Mouse (Mus musculus): Measurements from ENCODE around the gene Inpp5e.
"Not testable (repeated sequence)": the region's sequence is repeated elsewhere in the genome, so short reads cannot be mapped to it uniquely, and the experiment has no call there.

The Inpp5e gene

GRCm38 (mm10) chr2:26418120-26418519 is 9.1 kb upstream of the Inpp5e start:
- no peak for DNase-seq (ENCODE audit: low spot score in 2 of 2)

DNA sequence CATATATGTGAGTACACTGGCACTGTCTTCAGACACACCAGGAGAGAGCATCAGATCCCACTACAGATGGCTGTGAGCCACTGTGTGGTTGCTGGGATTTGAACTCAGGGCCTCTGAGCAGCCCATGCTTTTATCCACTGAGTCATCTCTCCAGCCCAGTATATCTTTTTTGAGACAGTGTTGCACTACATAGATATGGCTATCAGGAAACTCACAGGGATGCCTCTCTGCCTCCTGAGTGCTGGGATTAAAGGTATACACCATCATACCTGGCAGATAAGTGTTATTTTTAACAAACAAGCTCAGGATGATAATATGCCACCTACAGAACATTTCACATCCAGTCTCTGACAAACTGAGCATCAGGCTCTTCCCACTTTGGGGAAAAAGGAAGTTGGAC is 8.1 kb upstream of the Inpp5e start:
- DNase-seq (ENCODE audit: low spot score in 2 of 2) = no peak

GRCm38 (mm10) chr2:26410931-26411411 is 2.0 kb upstream of the Inpp5e start:
- no peak for DNase-seq (ENCODE audit: low spot score in 2 of 2)

DNA sequence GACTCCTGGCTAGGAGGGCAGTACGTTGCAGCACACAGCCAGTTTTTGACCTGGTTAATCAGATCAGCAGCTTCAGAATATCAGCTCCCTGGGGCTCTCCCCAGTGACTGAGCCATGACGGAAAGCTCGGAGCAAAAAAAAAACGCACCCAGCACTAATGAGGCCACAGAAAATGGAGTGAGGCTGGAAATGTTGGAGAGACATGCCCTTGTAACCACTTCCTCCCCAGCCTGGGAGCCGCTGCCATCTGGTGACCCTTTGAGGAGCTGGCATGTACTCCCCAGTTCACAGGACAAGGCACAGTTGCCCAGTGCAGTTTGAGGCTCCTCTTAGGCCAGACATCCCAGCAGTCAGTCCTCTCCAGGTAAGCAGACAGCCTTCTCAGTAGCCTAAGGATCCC is 1.1 kb upstream of the Inpp5e start:
- DNase-seq (ENCODE audit: low spot score in 2 of 2) = no peak

- DNase-seq (ENCODE audit: low spot score in 2 of 2) = no peak
These were observed 359 bp upstream of the Inpp5e start for GRCm38 (mm10) chr2:26409362-26409761.

DNA sequence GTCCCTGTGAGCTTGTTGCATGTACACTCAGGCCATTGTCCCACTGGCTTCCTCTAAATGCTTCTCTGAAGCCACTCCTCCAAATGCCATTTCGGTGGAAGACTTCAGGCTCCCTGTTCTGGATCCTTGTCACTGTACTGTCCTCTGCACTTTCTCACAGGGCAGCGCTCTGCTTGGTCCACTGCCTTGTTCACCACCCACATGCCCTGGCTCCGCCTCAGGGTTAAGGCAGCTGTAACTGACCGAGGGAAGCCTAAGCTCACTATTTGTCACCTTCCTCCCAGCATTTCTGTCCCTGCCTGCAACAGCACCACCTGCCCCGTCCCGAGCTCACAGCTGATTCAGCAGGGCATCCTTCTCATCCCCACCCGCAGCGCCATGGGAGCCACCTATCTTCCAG is 5.7 kb downstream of the Inpp5e start:
- DNase-seq (ENCODE audit: low spot score in 2 of 2) = no peak

GRCm38 (mm10) chr2:26402265-26402664 is 6.7 kb downstream of the Inpp5e start:
- DNase-seq (ENCODE audit: low spot score in 2 of 2) = no peak

GRCm38 (mm10) chr2:26401023-26401422 is 8.0 kb downstream of the Inpp5e start:
- no peak for DNase-seq (ENCODE audit: low spot score in 2 of 2)

DNA sequence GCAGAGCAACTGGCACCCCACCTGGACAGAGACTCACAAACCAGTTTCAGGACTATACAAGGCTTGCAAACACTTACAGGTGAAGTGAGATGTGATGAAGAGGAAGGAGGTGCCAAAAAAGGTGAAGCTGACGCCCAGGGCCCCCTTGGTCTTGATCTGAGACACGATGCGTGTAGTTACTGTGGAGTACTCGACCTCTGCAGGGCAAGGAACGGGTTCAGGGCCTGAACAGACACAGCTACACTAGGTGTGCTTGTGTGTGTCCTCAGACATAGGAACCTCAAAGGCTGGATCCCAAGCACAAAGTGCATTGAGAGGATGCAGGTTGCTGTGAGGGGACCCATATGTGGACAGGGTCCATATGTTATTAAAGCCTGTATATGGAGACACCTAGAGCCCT is 8.7 kb downstream of the Inpp5e start:
- DNase-seq (ENCODE audit: low spot score in 2 of 2) = no peak

DNA sequence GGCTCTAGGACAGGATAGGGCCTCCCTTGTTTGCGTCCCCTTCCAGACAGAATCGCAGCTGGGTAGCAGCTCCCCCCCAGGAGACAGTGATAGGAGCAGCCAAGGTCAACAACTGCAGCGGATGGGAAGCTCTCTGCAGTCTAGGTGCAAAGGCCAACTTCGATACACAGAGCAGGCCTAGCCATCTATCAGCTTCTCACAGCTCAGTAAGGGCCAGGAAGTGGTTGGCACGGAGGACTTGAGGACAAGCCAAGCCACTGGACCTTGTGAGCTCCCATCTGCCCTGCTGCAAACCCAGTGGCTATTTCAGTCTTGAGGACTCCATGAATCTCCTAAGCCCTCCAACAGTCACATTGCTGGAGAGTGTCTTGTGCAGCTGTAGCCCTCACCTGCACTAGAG is 9.4 kb downstream of the Inpp5e start:
- no peak for DNase-seq (ENCODE audit: low spot score in 2 of 2)

GRCm38 (mm10) chr2:26398978-26399377 is 10.0 kb downstream of the Inpp5e start:
- no peak for DNase-seq (ENCODE audit: low spot score in 2 of 2)

DNA sequence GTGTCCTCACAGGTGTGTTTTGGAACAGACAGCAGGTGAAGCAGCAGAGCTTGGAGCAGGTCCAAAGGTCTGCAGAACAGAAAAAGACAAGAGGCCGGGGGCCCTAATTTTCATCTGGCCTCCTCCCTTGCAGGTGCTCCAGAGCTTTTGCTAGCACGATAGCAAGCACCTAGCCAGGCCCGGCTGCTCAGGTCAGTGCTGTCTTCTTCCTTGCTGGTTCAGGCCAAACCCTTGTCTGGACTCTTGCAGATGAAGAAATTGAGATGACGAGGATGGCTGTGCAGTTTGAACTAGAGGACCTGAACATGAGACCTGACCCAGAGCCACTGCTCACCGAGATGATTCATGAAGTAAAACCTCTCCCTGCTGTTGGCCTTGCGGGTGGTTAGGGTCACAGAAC is 17.4 kb downstream of the Inpp5e start:
- DNase-seq (ENCODE audit: low spot score in 2 of 2) = no peak

DNA sequence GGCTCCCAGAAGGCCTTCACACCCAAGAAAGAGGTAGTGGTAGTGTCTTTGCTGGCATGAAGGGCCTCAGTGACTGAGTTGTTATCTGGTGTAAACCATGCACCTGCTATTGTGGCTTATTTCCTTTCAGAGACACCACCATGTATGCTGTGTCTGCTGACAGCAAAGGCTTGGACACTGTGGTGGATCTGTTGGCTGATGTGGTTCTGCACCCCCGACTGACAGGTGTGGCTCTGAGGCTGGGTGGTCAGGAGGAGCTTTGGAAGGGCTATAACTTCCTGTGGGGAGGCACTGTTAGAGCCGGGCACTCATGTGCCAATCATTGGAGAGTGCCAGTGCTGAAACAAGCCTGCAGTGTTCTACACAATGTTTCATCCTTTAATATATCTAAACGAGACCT is 18.0 kb downstream of the Inpp5e start:
- DNase-seq (ENCODE audit: low spot score in 2 of 2) = no peak

- DNase-seq (ENCODE audit: low spot score in 2 of 2) = peak; percentile 68 to 77
These were observed 19.8 kb downstream of the Inpp5e start, which contains the start of the genes Entr1 and Pmpca for GRCm38 (mm10) chr2:26389154-26389690. Entr1 (minus strand) TSS chr2:26389316. Pmpca (plus strand) TSS chr2:26389339.

DNA sequence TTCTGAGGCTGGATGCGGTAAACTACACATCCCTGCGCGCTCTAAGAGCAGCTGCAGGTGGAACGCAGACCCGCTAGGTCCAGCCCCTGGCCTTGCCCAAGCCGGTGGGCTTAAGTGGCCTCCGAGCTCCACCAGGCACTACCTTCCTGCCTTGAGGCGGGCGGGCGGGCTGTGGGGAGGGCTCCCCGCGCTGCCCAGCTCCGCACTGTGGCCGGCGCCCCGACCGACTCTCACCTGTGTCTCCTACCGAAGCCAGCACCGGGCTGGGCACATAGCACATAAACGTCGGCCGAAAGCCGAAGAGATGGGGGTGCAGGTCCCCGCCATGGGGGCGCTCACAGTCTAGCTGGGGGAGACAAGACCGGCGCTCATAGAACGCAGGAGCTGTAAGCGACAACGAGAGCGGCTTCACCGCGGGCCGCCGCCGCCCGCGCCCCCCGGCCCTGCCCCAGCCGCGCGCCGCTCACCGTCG is 20.3 kb downstream of the Inpp5e start:
- DNase-seq (ENCODE audit: low spot score in 2 of 2) = no peak

DNA sequence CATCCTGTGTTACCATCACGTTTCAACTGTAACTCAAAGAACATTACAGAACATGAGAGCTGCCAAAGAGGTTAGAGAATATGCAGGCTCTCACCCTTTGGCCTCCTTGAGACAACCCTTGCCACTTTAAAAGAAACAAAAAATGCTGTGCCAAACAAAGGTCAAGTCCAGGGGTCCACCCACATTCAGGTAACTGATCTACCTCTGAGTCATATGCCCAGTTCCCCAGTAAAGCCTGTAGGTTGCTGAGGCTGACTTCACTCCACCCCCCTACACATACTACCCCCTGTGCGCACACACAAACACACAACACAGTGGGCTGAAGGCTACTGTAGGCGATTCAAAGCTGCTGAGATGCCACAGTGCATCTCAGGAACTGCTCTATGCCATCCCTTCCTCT is 21.3 kb downstream of the Inpp5e start:
- DNase-seq (ENCODE audit: low spot score in 2 of 2) = no peak

DNA sequence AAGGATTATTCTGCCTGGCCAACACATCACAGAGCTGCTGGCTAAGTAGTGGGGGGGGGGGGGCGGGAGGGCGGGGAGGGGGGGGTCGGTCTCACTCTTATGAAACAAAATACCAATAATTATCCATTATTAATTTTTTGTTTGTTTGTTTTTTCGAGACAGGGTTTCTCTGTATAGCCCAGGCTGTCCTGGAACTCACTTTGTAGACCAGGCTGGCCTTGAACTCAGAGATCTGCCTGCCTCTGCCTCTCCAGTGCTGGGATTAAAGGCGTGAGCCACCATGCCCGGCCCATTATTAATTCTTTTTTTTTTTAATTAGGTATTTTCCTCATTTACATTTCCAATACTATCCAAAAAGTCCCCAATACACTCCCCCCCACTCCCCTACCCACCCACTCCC is 28.1 kb downstream of the Inpp5e start:
- DNase-seq (ENCODE audit: low spot score in 2 of 2) = not testable (repeated sequence)

GRCm38 (mm10) chr2:26380131-26380771 is 28.8 kb downstream of the Inpp5e start, which contains the start of gene Snapc4:
Snapc4 (minus strand) TSS chr2:26380653.
- DNase-seq (ENCODE audit: low spot score in 2 of 2) = peak; percentile 61 to 71

DNA sequence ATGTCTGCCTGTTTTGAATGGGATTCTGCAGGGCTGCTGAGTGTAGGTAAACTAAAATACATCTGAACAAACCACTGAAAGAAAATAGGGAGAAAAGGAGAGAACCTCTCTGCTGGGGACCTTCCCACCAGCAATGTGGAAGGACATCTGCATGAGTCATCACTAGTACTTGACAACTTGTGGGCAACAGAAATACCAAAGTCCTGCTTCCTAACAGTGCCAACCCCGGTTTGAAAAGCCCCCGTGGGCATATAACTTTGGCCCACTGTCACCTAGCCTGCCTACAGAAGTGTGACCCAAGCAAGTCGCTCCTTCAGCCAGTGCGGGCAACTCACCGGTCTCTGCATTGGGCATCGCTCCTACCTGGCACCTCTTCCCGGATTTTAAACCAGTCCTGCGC is 36.6 kb downstream of the Inpp5e start:
- no peak for DNase-seq (ENCODE audit: low spot score in 2 of 2)

GRCm38 (mm10) chr2:26368572-26368971 is 40.4 kb downstream of the Inpp5e start:
- DNase-seq (ENCODE audit: low spot score in 2 of 2) = no peak

DNA sequence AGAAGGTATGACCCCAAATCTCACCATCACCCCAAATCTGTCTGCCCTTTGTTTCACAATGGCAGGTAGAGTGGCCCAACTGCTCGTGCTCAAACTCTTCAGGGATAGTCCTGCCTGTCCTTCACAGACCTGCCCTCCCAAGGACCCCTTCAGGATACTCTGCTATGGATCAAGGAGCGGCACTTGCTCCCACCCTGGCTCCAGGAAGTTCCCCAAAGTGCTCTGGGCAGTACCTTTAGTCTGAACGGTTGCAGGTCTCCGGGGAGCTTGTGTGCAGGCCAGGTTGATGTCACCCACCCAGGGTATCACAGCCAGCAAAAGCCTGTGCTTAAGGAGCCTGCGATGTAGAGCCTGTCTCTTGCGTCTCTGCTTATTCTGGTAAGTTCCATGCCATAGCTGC is 41.1 kb downstream of the Inpp5e start:
- DNase-seq (ENCODE audit: low spot score in 2 of 2) = no peak

DNA sequence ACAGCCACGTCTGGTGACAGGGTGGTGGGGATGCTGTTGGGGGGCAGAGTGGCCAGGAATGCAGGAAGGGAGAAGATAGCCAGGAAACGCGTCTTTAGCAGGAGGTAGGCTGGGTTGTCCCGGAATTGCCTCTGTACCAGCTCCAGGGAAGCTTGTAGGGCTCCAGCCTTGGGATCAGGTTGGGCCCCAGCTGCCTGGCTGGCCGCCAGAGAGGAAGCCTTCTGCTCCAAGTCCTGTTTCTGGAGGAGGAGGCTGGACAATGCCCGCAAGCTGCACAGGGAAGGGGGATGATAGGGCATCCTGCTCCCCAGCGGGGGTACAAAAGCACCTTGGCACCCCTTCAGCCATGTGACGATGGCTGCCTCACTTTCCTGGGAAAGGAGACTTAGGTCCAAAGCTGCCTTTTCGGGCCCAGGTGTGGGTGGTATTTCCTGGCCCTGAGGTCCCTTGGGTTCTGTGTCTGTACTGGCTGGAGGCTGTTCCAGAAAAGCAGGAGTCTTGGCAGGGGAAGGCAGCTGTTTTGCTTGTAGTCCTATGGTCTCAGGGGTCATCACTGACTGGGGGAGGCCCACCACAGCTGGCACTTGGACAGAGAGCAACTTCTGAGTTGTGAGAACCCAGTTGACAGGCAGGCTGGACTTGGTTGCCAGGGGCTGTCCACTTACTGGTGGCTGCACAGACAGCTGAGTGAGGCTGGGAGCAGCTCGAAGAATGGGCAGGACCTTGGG is 44.1 kb downstream of the Inpp5e start:
- DNase-seq (ENCODE audit: low spot score in 2 of 2) = no peak

DNA sequence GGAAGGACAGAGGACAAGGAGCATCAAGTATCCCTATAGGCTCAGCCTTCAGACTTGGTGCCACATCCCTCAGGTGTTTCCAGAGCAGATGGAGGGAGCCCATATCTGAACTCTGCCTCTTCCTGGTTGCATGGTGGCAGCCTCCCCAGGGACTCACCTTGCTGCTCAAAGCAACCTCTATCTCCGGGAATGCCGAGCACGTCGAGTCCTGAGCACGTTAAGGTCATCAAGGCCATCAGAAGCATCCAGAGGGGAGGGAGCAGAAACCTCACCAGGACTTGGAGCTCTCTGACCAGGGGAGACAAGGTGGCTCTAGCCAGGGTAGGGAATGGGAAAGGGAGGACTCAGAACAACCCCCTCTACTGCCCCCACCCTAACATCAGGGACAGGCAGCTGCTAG is 45.5 kb downstream of the Inpp5e start:
- DNase-seq (ENCODE audit: low spot score in 2 of 2) = no peak
